Mouse (Mus musculus) E14TG2a.4 (cell line): Measurements from ENCODE around the gene Olfr485.

Experiments used
- CTCF ChIP-seq: conservative IDR thresholded peaks from 2 replicates; pipeline ENCODE4 v1.5.1; 2014; ENCODE audit warnings: low read length
- NANOG ChIP-seq: IDR thresholded peaks from 2 replicates; pipeline ENCODE4 v1.6.1; 2014; ENCODE audit warnings: borderline replicate concordance, low read length, mixed read lengths
- POU5F1 ChIP-seq: IDR thresholded peaks from 2 replicates; pipeline ENCODE4 v1.6.1; 2014; ENCODE audit warnings: low read length, borderline replicate concordance

- TF ChIP-seq CTCF (no peak), NANOG (no peak), POU5F1 (no peak)
Observed at GRCm38 (mm10) chr7:108159771-108160170, at the start of gene Olfr485.
